Mouse (Mus musculus): ENCODE measurements at regions not wholly inside any gene's neighbourhood (a gene's known extent, or its start where the extent isn't known, plus 50 kb on each side); places are given as distances from the start of the nearest gene placed in this dataset.
"Not testable (repeated sequence)": the region's sequence is repeated elsewhere in the genome, so short reads cannot be mapped to it uniquely, and the experiment has no call there.

GRCm38 (mm10) chr1:166923713-166923975 lies 77.6 kb upstream of the Fam78b start:
- ATAC-seq (ENCODE audit: low FRiP score) (no peak), DNase-seq (ENCODE audit: low spot score) (no peak)
- no peak overlapping the region for H3K27ac ChIP-seq (ENCODE audit: low read depth, low read length)
- H3K36me3 ChIP-seq (ENCODE audit: control insufficient read depth, insufficient read depth, low read length) = no peaks in the 10 kb centered on the region
- no peak overlapping the region for H3K9ac ChIP-seq (ENCODE audit: low read depth, low read length)
- no peak overlapping the region for H3K4me2 ChIP-seq (replicated peaks; ENCODE audit: low read depth, low read length)
- WGBS = 75% methylated on average over 3 of the region's 3 CpGs
- H3K4me1 ChIP-seq (replicated peaks; ENCODE audit: control insufficient read depth, insufficient read depth, low read length) = no peaks in the 10 kb centered on the region
- no peak overlapping the region for H3K4me3 ChIP-seq (ENCODE audit: low read depth, low read length)
- no peaks in the 10 kb centered on the region for H3K9me3 ChIP-seq (ENCODE audit: control insufficient read depth, low read length)
- no peaks in the 10 kb centered on the region for H3K27me3 ChIP-seq (ENCODE audit: control insufficient read depth, insufficient read depth, low read length)

DNA sequence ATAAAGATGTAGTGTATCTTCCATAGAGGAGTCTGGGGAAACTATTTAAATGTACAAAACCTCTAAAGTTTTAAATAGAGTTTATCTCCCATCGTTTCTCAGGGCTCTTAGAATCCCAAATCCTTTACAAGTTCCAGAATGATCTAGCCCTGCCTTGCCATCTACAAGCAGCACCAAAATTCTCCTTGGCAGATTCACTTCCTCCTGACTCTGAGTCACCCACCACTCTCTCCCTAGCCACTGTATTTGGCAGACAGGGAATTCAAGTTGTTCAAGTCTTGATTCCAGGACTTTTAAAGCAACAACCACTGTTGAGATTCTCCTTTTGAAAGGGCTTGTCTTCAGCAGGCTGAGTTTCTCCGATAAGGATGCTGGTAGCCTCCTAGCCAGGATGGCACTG lies 77.1 kb upstream of the Fam78b start:
- Histone ChIP-seq H3K27ac (ENCODE audit: low read depth, low read length) (no peak overlapping the region), H3K9me3 (ENCODE audit: control insufficient read depth, low read length) (no peaks in the 10 kb centered on the region), H3K27me3 (ENCODE audit: control insufficient read depth, insufficient read depth, low read length) (no peaks in the 10 kb centered on the region), H3K4me2 (replicated peaks; ENCODE audit: low read depth, low read length) (no peak overlapping the region), H3K4me1 (replicated peaks; ENCODE audit: control insufficient read depth, insufficient read depth, low read length) (no peaks in the 10 kb centered on the region), H3K9ac (ENCODE audit: low read depth, low read length) (no peak overlapping the region), H3K4me3 (ENCODE audit: low read depth, low read length) (no peak overlapping the region), H3K36me3 (ENCODE audit: control insufficient read depth, insufficient read depth, low read length) (no peaks in the 10 kb centered on the region)
- DNase-seq (ENCODE audit: low spot score) (no peak), ATAC-seq (ENCODE audit: low FRiP score) (no peak)
- 89% methylated on average over 2 of the region's 2 CpGs for WGBS

DNA sequence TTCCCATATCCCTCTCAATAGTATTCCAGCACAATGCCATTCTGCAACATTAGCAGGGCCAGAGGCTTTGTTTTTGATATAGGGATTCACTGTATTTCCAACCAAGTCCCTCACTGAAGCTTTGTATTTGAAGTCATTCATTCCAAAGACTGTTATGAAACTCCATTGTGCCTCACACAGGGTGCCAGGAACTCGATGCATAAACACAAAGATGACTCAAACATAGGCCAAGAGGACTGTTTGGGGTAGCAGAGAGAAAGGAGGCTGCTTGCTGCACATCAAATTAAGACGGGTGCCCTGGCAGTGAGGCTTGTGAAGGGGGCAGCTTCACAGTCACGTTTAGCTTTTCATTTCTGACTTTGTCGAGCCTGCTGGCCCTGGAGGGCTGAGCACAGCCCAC lies 75.1 kb upstream of the Fam78b start:
- DNase-seq (ENCODE audit: low spot score) (no peak), ATAC-seq (ENCODE audit: low FRiP score) (no peak)
- Histone ChIP-seq H3K9ac (ENCODE audit: low read depth, low read length) (no peak overlapping the region), H3K9me3 (ENCODE audit: control insufficient read depth, low read length) (no peaks in the 10 kb centered on the region), H3K4me2 (replicated peaks; ENCODE audit: low read depth, low read length) (no peak overlapping the region), H3K27me3 (ENCODE audit: control insufficient read depth, insufficient read depth, low read length) (no peaks in the 10 kb centered on the region), H3K36me3 (ENCODE audit: control insufficient read depth, insufficient read depth, low read length) (no peaks in the 10 kb centered on the region), H3K4me3 (ENCODE audit: low read depth, low read length) (no peak overlapping the region), H3K4me1 (replicated peaks; ENCODE audit: control insufficient read depth, insufficient read depth, low read length) (no peaks in the 10 kb centered on the region), H3K27ac (ENCODE audit: low read depth, low read length) (no peak overlapping the region)
- WGBS = 43% methylated on average over 4 of the region's 4 CpGs

DNA sequence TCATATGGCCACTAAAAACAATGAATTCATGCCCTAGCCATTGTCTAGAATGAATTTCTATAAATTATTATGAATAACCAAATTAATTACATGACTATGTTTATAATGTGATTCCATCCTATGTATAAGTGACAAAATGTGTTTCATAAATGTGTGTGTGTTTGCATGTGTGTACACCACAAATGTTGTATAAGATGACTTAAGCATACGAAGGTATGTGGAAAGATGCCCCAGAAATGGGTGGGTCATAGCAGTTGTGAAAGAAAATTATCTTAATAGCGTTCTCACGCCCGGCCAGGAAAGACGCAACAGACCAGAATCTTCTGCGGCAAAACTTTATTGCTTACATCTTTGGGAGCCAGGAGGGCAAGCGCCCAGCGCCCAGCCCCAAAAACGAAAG lies 61.5 kb upstream of the Fam78b start:
- not testable (repeated sequence) for H3K36me3 ChIP-seq (ENCODE audit: control insufficient read depth, insufficient read depth, low read length); H3K9ac ChIP-seq (ENCODE audit: low read depth, low read length); H3K9me3 ChIP-seq (ENCODE audit: control insufficient read depth, low read length); DNase-seq (ENCODE audit: low spot score); H3K4me3 ChIP-seq (ENCODE audit: low read depth, low read length); H3K27ac ChIP-seq (ENCODE audit: low read depth, low read length); H3K4me1 ChIP-seq (replicated peaks; ENCODE audit: control insufficient read depth, insufficient read depth, low read length); H3K27me3 ChIP-seq (ENCODE audit: control insufficient read depth, insufficient read depth, low read length); H3K4me2 ChIP-seq (replicated peaks; ENCODE audit: low read depth, low read length); ATAC-seq (ENCODE audit: low FRiP score)
- WGBS = 70% methylated on average over 9 of the region's 9 CpGs

GRCm38 (mm10) chr1:166940146-166941076 lies 60.8 kb upstream of the Fam78b start:
- H3K4me2 ChIP-seq (replicated peaks; ENCODE audit: low read depth, low read length); H3K4me1 ChIP-seq (replicated peaks; ENCODE audit: control insufficient read depth, insufficient read depth, low read length); H3K27ac ChIP-seq (ENCODE audit: low read depth, low read length); DNase-seq (ENCODE audit: low spot score); H3K36me3 ChIP-seq (ENCODE audit: control insufficient read depth, insufficient read depth, low read length); H3K4me3 ChIP-seq (ENCODE audit: low read depth, low read length); H3K27me3 ChIP-seq (ENCODE audit: control insufficient read depth, insufficient read depth, low read length); H3K9ac ChIP-seq (ENCODE audit: low read depth, low read length); H3K9me3 ChIP-seq (ENCODE audit: control insufficient read depth, low read length): not testable (repeated sequence)
- ATAC-seq (ENCODE audit: low FRiP score) = peak; percentile 69
- WGBS = 55% methylated on average over 31 of the region's 31 CpGs

- ATAC-seq (ENCODE audit: low FRiP score) (no peak), DNase-seq (ENCODE audit: low spot score) (no peak)
- Histone ChIP-seq H3K27me3 (ENCODE audit: control insufficient read depth, insufficient read depth, low read length) (no peaks in the 10 kb centered on the region), H3K4me2 (replicated peaks; ENCODE audit: low read depth, low read length) (no peak overlapping the region), H3K9me3 (ENCODE audit: control insufficient read depth, low read length) (no peaks in the 10 kb centered on the region), H3K9ac (ENCODE audit: low read depth, low read length) (no peak overlapping the region), H3K4me1 (replicated peaks; ENCODE audit: control insufficient read depth, insufficient read depth, low read length) (no peaks in the 10 kb centered on the region), H3K4me3 (ENCODE audit: low read depth, low read length) (no peak overlapping the region), H3K27ac (ENCODE audit: low read depth, low read length) (no peak overlapping the region), H3K36me3 (ENCODE audit: control insufficient read depth, insufficient read depth, low read length) (no peaks in the 10 kb centered on the region)
- 65% methylated on average over 1 of the region's 1 CpGs for WGBS
Observed at GRCm38 (mm10) chr1:166942201-166942600, 59.0 kb upstream of the Fam78b start.

DNA sequence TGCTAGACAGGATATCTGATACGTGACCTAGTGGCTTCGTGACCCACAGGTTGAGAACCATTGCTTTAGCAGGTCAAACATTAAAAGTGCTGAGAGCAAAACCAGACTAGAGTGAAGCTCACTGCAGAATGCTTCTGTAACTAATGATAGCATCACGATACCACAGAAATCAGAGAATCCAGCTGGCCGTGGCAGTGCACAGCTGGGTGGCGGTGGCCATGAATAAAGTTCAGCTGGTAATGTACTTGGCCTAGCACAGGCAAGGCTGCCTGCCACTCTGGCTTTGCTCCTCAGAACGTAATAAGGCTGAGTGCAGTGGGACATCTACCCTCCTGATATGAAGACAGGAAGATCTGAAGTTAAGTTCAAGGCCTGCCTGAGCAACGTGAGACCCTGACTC lies 56.7 kb upstream of the Fam78b start:
- no peak overlapping the region for H3K4me3 ChIP-seq (ENCODE audit: low read depth, low read length)
- no peaks in the 10 kb centered on the region for H3K4me1 ChIP-seq (replicated peaks; ENCODE audit: control insufficient read depth, insufficient read depth, low read length)
- H3K36me3 ChIP-seq (ENCODE audit: control insufficient read depth, insufficient read depth, low read length) = no peaks in the 10 kb centered on the region
- H3K27ac ChIP-seq (ENCODE audit: low read depth, low read length) = no peak overlapping the region
- H3K9me3 ChIP-seq (ENCODE audit: control insufficient read depth, low read length) = no peaks in the 10 kb centered on the region
- no peak for DNase-seq (ENCODE audit: low spot score)
- no peaks in the 10 kb centered on the region for H3K27me3 ChIP-seq (ENCODE audit: control insufficient read depth, insufficient read depth, low read length)
- WGBS = 79% methylated on average over 7 of the region's 7 CpGs
- no peak for ATAC-seq (ENCODE audit: low FRiP score)
- no peak overlapping the region for H3K4me2 ChIP-seq (replicated peaks; ENCODE audit: low read depth, low read length)
- H3K9ac ChIP-seq (ENCODE audit: low read depth, low read length) = no peak overlapping the region

GRCm38 (mm10) chr1:166947844-166948702 lies 53.1 kb upstream of the Fam78b start:
- Histone ChIP-seq H3K36me3 (ENCODE audit: control insufficient read depth, insufficient read depth, low read length) (no peaks in the 10 kb centered on the region), H3K27ac (ENCODE audit: low read depth, low read length) (peak overlapping the region; percentile 47; the same call in 1 of the 2 replicates), H3K4me1 (replicated peaks; ENCODE audit: control insufficient read depth, insufficient read depth, low read length) (no peaks in the 10 kb centered on the region), H3K9me3 (ENCODE audit: control insufficient read depth, low read length) (no peaks in the 10 kb centered on the region), H3K4me3 (ENCODE audit: low read depth, low read length) (no peak overlapping the region), H3K27me3 (ENCODE audit: control insufficient read depth, insufficient read depth, low read length) (no peaks in the 10 kb centered on the region), H3K9ac (ENCODE audit: low read depth, low read length) (no peak overlapping the region), H3K4me2 (replicated peaks; ENCODE audit: low read depth, low read length) (peak overlapping the region; percentile 9; the same call in 1 of the 2 replicates)
- ATAC-seq (ENCODE audit: low FRiP score) (peak; percentile 93), DNase-seq (ENCODE audit: low spot score) (peak; percentile 63)
- 52% methylated on average over 15 of the region's 15 CpGs for WGBS

Data from hindbrain, embryonic 11.5 days (tissue).